Mouse (Mus musculus) frontal cortex, postnatal 36 days (tissue): Measurements from ENCODE around the gene Sbk1.

Experiments
- DNase-seq, 2 experiments: peaks; one replicate each; pipeline ENCODE4 v3.0.0; 2022; ENCODE audit warnings: low spot score in 2 of 2

Sbk1 gene

DNA sequence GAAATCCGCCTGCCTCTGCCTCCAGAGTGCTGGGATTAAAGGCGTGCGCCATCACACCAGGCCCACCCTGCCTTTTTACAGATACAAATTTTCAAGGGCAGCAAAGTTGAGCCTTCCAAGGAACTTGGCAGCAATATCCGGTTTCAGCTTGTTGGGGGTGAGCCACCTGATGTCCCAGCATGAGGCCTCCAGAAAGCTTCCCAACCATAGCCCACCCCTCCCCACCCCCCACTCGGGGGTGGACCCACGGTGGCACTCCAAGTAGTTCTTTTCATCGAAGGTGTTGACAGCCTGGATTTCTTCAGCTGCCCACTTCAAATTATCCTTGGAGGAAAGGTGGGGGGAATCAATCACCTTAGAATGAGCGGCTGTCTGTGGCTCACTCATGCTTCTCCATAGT lies 66.5 kb downstream of the Sbk1 start:
- DNase-seq: no peak

DNA sequence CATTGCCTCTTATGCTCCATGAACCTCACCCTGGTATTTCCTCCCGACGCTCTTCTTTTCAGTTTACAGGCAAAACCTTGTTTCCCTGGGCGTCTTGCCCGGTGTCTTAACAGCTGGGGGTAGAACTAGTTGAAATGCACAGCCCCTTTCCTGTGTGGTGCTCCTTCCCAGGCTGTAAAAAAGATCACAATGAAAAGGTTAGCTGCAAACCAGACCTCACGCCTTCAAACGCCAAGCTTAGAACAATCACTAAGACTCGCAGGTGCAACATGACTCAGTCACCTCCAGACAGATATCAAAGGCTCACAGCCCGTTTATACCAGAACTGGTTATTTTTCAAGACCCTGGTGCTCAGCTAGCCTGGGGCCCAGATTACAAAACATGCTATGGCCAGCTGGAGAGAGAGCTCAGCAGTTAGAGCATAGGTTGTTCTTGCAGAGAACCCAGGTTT lies 67.1 kb downstream of the Sbk1 start:
- no peak for DNase-seq

DNA sequence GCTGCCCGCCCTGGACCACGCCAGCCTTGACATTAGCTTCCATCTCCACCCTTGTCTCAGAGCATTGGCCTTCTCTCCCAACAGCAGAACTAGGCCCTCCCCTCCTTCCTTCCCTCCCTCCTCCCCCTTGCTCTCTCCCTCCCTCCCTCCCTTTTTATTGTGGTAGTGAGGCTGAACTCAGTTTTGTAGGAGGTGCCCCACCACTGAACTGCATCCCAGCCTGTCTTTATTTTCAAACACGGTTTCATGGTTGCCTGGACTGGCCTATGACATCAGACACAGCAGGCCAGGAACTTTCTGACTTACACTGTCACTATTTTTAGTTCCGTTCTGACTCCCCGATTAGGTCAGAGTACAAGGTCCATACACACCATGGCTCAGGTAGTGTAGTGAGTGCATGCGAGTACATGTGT lies 67.8 kb downstream of the Sbk1 start:
- DNase-seq: no peak

DNA sequence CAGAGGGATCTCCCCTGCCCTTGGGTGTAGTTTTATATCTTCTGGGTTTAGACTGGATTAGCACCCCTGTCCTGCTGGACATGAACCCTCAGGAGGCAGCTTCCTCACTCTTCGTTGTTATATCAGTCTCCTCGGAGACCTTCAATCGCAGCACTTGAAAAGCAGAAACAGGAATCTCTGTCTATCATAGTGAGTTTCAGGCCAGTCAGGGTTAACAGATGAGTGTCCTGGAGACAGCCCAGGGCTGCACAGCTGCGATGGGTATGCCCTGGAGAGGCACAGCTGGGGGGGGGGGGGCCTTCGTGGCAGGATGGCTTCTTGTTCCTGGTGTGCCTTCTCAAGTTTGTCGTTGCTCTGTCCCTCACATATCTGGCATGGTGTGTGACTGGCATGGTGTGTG lies 68.5 kb downstream of the Sbk1 start:
- DNase-seq: no peak
